Mouse (Mus musculus) gastrocnemius, postnatal 14 days (tissue): ENCODE data around the gene Copz2. TPM values are rescaled to one million over a fixed set of nuclear protein-coding genes. Genes with fewer than 3 reads are reported as not detected.

ENCODE experiments used
- DNase-seq: peaks from one replicate; pipeline ENCODE4 v3.0.0; 2021; ENCODE audit warnings: mixed read lengths
- intact Hi-C: fragments of 180-260 bp; cut with DNase I; formaldehyde crosslinking; loops from one replicate; pipeline ENCODE4 v1.15.1; 2025; ENCODE audit warnings: low total_unique reads
- total RNA-seq, 2 experiments: library from RNA; stranded (reverse); gene quantifications; 2 replicates each; pipeline ENCODE4 v1.2.3; 2021

Gene Copz2
- total RNA-seq, 2 experiments from 2014 or later = 28.3 to 36.3 TPM

DNA sequence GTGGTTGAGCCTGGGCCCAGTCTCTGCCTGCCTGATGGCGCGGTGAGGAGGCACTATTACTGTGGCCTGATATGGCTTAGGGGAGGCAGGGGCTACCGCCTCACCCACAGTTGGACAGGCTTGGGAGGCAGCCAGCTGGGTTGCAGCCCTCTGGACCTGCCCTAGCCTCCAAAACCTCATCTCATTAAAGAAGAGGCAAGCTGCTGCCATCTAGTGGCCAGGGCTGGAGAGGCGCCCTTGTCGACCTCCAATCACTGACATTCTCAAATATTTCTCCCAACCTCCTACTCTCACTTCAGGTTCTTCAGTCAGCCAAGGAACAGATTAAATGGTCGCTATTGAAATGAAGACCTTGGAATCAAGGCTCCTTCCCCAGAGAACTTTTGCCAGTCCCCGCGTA, 10.9 kb downstream of the Copz2 start:
- DNase-seq = peak; percentile 93
- intact Hi-C loops = loop anchor here (2.0 to 5.0 kb wide), 2 partner anchors 102 to 578 kb away; partner anchors contain the start of gene Hoxb8

DNA sequence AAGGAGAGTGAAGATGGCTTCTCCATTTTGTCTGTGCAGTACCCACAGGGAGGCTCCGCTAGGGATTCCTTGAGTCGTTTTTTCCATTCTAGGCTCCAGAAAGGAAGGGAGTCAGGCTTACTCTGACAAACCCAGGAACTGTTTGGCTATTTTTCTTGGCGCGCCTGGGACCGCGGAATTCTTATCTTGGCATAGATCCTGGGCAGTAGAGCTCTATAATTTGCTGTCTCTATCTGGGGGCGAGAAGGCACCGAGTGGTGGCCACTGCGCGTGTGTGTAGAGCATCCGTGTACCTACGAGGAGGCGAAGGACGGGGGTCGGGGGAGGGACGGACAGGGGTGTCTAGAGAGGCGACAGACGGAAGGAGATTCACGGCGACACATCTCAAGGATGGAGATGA, 11.8 kb downstream of the Copz2 start:
- intact Hi-C loops = loop anchor here (2.0 to 5.0 kb wide), 2 partner anchors 103 to 579 kb away; partner anchors contain the start of gene Hoxb8
- DNase-seq = peak; percentile 48

DNA sequence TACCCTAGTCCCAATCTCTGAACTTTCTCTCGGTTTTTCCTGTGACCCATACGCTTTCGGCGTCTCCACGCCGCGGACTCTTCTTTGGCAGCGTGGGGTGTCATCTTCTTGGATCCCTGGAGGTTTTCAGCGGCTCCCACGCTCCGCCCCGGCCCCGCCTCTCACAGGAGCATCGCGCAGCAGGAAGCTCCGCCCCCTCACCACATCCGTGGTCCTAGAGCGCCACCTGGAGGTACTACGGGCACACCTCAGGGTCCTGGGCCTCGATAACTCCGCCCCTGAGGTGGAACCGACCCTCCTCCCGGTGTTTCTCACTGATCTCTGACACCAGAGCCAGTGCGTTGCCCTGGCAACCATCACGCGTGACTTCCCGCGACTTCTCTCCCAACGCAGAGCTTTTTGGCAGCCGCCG, 12.2 kb downstream of the Copz2 start:
- intact Hi-C loops = loop anchor here (2.0 to 5.0 kb wide), 2 partner anchors 103 to 580 kb away; partner anchors contain the start of gene Hoxb8
- DNase-seq = peak; percentile 94

DNA sequence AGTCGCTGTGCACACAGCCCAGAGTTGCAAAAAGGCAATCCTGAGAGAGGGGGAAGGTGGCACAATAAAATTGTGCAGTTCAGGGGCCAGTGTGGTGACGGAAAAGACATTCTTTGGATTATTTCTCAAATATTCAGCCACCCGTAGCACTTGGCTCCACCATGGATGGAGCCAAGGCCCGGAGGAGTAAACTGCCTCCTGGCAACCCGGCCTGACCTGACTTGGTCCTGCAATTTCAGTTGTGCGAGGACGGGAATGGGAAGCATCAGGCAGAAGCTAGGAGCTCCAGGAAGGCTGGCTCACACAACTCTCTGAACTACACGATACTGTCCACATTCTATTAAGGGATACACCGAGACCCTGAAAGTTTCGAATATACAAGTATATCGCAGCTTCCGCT, 12.9 kb downstream of the Copz2 start:
- intact Hi-C loops = loop anchor here (5.0 kb wide), 1 partner anchor 580 kb away; the partner anchor contains the start of gene Hoxb8
- no peak for DNase-seq

- intact Hi-C loops = loop anchor here (5.0 kb wide), 1 partner anchor 581 kb away; the partner anchor contains the start of gene Hoxb8
- DNase-seq = peak; percentile 70
Measured at GRCm38 (mm10) chr11:96863206-96863995, 13.7 kb downstream of the Copz2 start.

DNA sequence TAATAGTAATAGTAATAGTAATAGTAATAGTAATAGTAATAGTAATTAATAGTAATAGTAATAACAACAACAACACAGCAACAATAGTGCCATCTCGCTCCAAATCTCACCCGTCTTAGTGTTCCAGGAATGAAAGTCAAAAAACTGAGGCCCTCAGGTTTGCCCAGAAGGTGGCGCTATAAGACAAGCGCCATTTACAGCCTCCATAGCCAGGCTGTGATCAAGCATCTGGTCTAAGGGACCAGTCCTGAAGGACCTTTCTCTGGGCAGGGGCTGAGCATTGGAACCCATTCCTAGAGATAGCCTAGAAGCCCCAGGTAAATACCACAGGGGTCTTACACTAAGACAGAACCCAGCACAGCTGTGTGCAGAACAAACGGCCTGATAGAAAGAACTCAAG, 17.5 kb downstream of the Copz2 start:
- peak; percentile 64 for DNase-seq
- intact Hi-C loops = no loop called here

DNA sequence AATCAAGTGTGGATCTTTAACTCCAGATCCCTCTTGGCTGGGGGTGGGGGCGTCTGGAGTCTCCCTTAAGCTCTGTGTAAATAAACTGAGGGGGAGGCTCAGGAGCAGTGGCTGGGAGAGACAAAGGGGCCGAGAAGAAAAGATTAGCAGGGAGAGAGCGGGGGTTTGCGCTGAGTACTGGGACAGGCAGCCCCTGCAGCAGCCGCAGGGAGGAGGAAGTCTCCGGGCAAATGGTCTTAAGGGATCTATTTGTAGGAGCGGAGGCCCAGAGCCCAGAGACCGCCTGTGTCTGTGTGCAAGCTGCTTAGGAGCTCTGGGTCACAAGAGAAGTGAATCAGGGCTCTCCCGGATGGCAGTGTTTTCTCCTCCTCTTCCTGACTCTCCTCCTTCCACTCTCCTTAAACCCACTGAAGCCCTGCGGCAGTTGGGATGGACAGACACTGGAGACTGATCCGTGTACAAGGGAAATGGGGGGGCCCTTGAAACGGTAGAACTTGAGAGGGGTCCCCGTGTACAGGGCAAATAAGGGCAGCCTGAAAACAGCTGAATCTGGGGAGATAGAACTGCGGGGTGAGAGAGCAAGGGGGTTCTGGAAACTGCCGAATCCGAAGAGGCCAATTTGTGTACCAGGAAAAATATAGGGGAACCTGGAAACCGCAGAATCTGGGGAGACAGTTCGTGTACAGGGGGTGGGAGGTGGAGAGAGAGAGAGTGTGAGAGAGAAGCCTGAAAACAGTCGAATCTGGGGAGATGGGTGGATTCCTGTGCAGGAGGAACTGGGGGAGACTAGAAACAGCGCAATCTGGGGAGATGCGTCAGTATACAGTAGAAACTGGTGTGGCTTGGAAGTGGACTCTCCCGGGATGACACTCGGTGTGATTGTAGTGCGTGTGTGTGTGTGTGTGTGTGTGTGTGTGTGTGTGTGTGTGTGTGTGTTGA, 23.0 kb downstream of the Copz2 start:
- intact Hi-C loops = no loop called here

GRCm38 (mm10) chr11:96873601-96874140, 24.0 kb downstream of the Copz2 start:
- DNase-seq = peak; percentile 71
- intact Hi-C loops = no loop called here

More for the DNA sequence above, 23.0 kb downstream of the Copz2 start:
- DNase-seq = peak; percentile 23

DNA sequence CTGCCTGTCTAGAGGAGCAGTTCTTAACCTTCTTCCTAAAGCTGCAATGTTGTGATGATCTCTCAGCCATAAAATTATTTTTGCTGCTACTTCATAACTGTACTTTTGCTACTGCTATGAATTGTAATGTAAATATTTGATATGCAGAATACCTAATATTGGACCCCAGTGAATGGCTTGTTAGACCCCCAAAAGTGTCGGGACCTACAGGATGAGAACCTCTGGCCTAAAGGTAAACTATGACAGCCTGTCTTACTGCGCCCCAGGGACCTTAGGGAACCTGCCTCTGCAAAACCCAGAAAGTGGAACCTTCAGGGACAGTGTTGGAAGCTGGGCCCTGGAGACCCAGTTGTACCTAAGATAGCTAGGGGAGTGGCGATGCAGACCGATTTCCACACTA, 25.6 kb downstream of the Copz2 start:
- intact Hi-C loops = no loop called here
- DNase-seq = no peak

GRCm38 (mm10) chr11:96875745-96876144, 26.1 kb downstream of the Copz2 start:
- peak; percentile 79 for DNase-seq
- intact Hi-C loops = no loop called here

- no peak for DNase-seq
- intact Hi-C loops = no loop called here
Measured at GRCm38 (mm10) chr11:96876300-96877040, 26.8 kb downstream of the Copz2 start.

DNA sequence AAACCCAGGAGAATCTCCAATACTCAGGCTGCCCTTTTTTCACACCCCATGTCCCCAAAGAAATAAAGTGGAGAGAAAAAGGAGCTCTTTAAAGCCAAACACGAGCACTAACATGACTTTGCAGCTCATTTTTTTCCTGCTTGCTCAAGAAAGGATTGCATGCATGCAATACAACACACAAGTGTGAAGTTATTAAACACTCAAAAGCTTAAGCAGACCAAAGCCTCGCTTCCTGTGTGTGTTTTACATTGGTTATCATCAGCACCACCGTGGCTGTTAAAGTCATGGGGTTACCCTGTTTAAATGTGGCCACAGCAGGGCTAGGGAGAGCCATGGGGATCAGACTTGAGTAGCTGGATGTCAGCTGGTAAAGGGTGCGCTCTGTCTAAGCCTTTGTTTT, 27.4 kb downstream of the Copz2 start:
- no peak for DNase-seq
- intact Hi-C loops = no loop called here

GRCm38 (mm10) chr11:96878715-96879114, 29.0 kb downstream of the Copz2 start:
- intact Hi-C loops = no loop called here
- DNase-seq = no peak

DNA sequence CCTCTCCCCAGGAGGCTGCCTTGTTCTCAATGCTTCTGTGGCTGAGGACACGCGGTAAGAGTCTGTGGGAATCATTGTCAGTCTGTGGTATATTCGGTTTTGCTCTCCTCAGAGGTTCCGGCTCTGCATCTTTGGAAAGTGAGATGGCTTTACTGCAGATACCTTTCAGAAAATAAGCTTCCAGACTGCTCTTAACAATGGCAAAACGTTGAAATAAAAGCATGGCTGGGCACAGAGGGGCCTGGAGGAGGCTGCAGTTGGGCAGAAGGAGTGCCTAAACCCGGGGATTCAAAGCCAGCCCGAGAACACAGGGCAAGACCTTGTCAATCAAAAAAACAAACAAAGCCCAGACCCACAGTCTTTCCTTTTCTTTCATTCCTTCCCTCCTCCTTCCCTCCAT, 29.7 kb downstream of the Copz2 start:
- DNase-seq = no peak
- intact Hi-C loops = no loop called here

- no peak for DNase-seq
- intact Hi-C loops = no loop called here
Measured at GRCm38 (mm10) chr11:96880296-96880695, 30.6 kb downstream of the Copz2 start.

DNA sequence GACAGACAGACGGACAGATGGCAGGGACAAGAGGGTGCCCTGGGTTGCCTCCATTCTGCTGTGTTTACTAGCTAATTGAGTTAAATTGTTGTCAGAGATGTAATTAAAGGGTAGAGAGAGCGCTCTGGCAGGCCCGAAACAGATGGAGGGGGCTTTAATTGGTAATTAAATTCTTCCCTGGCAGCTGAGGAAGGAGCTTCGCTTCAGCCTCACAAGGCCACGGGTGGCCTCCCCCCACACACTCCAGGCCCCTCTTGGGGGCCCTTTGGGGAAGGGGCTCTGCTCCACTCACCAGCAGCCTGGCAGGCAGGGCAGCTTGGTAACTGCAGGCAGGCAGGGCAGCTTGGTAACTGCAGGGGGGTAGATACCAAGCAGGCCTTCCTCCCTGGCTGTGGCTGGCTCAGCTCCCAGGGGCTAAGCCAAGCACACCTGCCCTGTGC, 36.3 kb downstream of the Copz2 start:
- DNase-seq = no peak
- intact Hi-C loops = no loop called here

DNA sequence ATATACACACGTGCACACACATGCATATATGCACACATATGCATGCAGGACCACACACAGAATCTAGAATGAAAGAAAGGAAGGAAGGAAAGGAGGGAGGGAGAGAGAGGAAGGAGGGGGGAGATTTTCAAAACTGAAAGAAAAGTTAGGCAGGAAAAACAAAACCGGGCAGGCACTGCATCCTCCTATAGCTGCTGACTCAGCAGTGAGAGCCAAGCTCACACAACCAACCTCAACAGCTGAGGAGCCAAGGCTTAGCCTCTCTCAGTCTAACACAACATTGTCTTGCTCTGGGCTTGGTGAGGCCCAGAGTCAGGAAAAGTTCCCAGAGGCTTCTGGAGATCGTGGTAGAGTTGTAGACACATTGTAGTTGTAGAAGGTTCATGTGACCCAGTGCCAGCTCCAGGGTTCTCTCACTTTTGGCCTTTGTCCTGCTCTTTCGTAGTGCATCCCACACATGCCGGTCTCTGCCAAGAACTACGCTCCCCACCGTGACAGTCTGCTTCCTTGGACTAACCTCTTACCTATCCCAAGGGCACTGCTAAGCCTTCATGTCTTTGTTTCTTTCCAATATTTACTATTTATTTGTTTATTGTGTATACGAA, 37.4 kb downstream of the Copz2 start:
- DNase-seq = no peak
- intact Hi-C loops = no loop called here

DNA sequence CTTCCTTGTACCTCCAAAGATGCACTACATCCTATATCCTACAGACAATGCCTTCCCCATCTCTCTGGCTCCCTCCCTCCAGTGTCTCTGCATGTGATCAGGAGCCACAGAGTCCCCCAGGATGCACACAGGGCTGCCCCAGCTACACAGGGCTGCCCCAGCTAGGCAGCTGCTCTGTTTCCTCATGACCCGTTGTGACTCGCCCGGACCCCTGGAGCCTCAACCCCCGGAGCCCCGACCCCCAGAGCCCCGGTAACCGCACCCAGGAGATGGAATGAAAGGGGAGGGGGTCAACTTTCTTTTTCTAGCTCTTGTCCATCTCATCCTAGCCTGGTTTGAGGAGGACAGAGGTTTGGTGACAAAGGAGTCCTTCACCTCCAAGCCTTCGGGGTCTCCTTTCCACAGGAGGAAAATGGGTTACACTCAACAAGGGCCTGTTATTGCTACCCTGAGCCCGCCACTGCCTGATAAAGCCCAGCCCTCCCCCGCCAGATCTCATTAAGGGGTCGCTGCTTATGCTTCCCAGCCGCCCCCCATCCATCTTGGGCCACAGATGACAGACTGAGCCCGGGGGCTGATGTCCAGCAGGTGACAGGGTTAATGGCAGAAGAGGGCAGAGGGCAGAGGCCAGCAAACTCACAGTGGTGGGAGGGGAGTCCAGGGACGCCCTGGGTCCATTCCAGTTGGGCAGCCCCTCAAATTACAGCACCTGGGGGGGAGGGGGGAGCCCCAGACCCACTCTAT, 42.3 kb downstream of the Copz2 start:
- intact Hi-C loops = no loop called here
- no peak for DNase-seq
